Mouse (Mus musculus) spleen, embryonic (tissue): ENCODE measurements at regions not wholly inside any gene's neighbourhood (a gene's known extent, or its start where the extent isn't known, plus 50 kb on each side); places are given as distances from the start of the nearest gene placed in this dataset.

ENCODE experiments used
- CTCF ChIA-PET: fragments of 350-600 bp; sonication (Branson Sonifier 250); formaldehyde crosslinking; loops from one replicate; lab custom pipeline; 2022; lab: Charles Lee

- CTCF ChIA-PET = no interaction called here
Observed at GRCm38 (mm10) chr8:90762390-90762789, 54.8 kb downstream of the Gm19935 start.

GRCm38 (mm10) chr8:90761947-90762346 lies 55.2 kb downstream of the Gm19935 start:
- CTCF ChIA-PET = no interaction called here

DNA sequence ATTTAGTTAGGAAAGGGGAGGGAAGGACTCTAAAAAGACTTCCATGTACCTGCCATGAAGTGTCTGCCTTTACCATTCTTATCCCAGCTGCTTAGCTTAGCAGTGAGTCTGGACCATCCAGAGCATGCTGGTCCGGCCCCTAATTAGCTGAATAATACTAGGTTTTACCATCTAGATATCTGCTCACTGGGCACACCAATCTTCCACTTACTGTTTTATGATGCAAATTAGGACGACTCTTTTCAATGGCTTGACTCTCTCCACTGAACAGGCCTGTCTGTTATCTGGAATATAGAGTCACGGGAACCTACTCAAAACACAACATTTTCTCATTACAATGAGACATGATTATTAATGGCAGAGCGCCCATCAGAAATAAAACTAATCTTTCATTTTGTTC lies 55.7 kb downstream of the Gm19935 start:
- CTCF ChIA-PET = no interaction called here

DNA sequence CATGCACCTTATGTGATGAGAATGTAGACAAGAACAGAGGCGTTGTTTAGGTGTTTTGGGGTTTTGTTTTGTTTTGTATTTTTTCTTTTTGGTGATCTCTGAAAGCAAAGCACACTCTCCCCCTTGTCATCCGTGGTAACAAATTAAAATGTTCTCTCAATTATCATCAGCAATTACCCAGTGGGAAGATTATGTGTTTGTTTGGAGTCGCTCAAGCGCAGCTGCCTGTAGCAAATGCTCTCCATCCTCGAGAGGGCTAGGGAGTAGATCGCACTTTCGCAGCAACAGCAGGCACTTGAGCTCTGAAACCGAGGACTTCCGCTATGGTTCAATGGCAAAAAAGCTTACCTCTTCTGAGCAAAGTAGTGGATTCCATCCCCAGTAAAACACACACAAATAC lies 57.7 kb downstream of the Gm19935 start:
- CTCF ChIA-PET = no interaction called here

DNA sequence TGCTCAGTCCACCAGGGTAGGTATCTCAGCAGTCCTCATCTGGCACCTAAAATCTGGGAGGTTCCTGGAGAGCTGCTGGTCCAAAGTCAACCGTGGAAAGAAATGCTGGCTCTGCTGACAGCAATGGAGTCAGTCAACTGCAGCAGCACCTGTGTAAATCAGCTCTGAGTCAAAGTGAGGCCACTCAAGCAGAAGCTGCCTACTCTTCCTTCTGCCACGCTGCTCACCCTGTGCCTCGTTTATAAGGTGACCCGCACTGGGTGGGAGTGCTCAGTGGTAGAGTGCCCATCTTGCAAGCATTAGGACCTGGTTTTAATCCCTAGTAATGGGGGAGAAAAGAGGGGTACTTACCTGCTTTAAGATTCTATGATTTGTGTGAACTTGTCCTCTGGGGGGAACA lies 62.2 kb downstream of the Gm19935 start:
- CTCF ChIA-PET = no interaction called here

GRCm38 (mm10) chr8:90743546-90743945 lies 73.6 kb downstream of the Gm19935 start:
- CTCF ChIA-PET = no interaction called here

GRCm38 (mm10) chr8:90740963-90741733 lies 76.0 kb downstream of the Gm19935 start:
- CTCF ChIA-PET = no interaction called here

GRCm38 (mm10) chr8:90740302-90740962 lies 76.8 kb downstream of the Gm19935 start:
- CTCF ChIA-PET = no interaction called here

- CTCF ChIA-PET = no interaction called here
Observed at GRCm38 (mm10) chr8:90728011-90728410, 89.2 kb downstream of the Gm19935 start.

GRCm38 (mm10) chr8:90725188-90725587 lies 92.0 kb downstream of the Gm19935 start:
- CTCF ChIA-PET = no interaction called here

DNA sequence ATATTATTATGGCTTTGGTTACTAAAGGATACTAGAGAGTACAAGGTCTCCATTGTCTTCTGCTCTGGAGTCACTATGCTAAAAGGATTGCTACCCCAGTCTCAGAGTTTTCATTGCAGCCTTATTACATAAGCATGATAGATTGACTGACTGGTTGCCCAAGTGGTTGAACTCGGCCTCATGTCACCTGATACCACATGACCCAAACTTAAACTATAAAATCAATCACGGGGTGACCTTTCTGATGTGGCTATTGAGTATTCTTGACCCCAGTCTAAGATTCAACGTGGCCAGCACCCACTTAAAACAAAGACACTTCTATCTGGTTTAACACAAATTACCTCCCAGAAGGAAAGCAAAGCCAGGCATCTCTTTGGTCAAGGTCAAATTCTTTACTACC lies 100.8 kb downstream of the Gm19935 start:
- CTCF ChIA-PET = no interaction called here

DNA sequence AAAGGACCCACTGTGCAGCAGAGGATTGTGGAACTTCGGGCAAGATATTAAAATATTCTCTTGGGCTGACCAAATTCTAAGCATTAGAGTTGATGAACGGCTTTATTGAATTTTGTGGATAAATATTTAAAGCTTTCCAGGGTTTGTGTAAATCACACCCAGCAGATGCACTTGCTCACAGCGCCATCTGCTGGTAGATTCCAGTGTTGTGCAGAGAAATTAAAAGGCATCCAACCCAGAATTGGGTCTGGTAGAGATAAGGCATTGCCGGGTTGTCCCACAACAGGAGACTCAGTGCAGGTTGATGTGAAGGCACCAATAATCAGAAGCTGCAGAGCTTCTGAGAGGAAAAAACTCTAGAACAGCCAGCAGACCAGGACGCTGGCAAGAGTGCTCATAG lies 108.7 kb downstream of the Gm19935 start:
- CTCF ChIA-PET = no interaction called here

- CTCF ChIA-PET = no interaction called here
Observed at GRCm38 (mm10) chr8:90692516-90692915, 124.7 kb downstream of the Gm19935 start.

DNA sequence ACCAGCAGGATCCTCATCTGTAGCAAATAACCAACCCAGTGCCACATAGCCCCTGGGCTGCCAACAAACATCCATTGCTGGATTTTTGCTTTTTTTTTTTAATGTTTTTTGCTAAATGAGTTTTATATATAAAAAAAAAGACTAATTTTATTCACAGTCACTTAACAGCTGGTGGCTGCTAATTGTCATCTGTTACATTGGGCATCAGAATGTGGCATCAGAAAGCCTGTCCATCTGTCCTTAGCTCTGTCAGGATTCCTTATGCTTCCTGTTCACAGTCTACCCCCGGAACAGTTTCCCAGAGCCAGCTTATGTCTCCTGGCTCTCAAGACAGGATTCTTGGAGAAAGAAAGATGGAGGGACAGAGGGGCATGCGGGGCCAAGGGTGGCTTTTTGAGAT lies 132.1 kb downstream of the Gm19935 start:
- CTCF ChIA-PET = no interaction called here

DNA sequence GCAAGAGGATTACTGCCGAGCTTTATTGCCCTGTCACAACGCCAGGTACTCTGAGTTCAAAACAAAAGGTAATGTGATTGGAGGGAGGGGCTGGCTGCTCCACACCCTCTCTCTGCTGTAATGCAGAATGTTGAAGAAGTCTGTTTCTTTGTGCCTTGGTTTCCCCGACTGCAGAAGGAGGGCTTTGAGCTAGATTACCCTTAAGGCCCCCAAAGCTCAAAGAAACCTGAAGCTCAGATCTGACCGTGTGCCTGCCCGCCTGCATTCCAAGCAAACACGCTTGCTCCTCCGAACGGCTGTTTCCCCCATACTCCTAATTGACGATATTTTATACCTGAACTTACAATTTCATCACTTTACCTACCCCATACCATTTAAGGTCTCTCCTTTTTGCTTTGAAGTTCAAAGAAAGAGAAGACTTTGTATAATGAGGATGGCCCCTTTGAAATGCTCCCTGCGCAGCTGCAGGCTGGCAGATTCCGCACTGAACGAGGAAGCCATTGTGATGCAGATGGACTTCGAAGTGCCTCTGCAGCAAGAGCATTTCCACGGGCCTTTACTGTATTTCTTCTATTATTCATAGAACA lies 146.6 kb downstream of the Gm19935 start:
- CTCF ChIA-PET = no interaction called here

DNA sequence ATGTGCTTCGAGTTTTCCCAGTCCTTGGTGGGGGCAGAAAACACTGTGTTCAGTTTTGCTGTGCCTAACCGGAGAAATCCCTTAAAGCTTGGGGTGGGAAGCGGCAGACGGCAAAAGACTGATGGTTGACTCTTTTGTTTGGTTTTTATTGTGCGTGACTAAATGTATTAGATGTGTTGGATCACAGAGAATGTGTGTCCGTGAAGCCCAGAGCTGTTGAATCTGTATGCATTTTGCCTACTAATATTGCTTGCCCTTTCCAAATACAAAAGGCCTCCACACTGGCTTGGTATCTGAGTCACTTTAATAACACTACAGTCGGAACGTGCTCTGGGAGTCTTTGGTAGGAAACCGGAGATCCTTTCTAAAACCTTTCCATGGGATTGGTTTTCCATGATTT lies 147.8 kb downstream of the Gm19935 start:
- CTCF ChIA-PET = no interaction called here

DNA sequence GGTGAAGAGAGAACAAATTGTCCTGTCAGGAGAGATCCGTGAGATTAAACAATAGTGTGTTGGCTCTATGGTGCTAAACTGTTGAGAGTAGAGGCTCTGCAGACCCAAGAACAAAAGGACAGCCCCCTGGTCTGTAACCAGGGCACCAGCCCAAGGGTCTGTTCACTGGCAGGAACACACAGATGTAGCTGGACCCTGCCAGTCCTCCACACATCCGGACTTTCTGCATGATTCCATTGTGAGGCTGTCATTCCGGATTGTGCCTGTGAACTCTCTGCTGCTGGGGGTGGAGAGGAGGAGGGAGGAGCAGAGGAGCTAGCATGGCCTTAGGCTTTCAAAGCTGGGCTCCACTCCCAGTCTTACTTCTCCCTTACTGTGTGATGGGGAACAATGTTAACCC lies 158.1 kb downstream of the Gm19935 start:
- CTCF ChIA-PET = no interaction called here

DNA sequence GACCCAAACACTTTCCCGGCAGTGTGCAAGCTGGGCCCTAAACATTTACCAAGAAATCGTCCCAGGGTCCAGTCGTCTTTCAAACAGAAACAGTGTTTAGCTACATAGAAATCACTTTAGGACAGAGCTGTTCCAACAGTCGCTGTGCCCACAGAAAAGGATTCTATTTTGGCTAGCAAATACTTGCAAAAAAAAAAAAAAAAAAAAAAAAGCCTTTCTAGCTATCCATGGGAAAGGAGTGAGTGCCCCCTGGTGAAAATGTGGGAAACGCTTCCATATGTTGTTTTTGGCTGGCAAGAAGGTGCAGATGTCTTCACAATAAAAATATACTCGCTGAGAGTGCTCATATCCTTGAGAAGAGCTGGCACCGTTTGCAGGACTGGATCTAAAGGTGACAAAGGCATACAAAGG lies 159.5 kb downstream of the Gm19935 start:
- CTCF ChIA-PET = no interaction called here

DNA sequence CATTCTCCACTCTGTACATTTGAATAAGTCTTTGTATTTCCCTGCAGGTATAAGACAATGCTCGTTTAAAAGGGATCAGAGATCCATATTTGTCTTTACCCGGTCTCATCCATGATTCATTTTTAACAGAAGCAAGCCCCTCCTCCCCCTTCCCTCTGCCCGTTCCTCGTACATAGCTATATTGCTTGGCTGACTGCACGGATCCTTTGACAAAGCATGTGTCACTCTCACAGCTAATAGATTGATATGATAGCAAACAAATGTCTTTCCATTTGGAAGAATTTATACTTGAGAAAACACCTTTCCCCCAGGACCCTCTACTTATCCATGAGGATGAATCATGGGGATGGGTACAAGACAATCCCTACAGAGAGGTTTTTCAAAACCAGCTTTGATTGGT lies 160.1 kb downstream of the Gm19935 start:
- CTCF ChIA-PET = no interaction called here

- CTCF ChIA-PET = no interaction called here
Observed at GRCm38 (mm10) chr8:90656436-90657090, 160.6 kb downstream of the Gm19935 start.

- CTCF ChIA-PET = no interaction called here
Observed at GRCm38 (mm10) chr8:90654786-90655185, 162.4 kb downstream of the Gm19935 start.

GRCm38 (mm10) chr8:90642392-90642791 lies 174.8 kb downstream of the Gm19935 start:
- CTCF ChIA-PET = no interaction called here

DNA sequence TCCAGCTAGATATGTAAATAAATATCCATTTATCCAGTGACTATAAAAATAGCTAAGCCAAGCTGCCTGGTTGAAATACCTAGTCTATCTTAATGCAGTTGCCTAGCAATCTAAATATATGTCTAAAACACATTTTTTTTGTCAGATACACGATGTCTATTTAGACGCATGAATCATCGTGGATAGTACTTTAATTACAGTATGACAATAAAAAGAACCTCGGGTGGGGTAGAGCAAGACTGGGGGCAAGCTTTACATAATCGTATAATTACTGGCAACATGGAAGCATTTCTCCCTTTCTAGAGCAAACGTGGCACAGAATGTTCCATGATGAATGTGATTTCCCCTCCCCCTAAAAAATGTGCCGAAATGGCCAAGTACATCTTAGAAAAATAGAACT lies 180.4 kb downstream of the Gm19935 start:
- CTCF ChIA-PET = no interaction called here
